Mouse (Mus musculus) c-Kit-positive CD71-positive TER-119-negative erythroid progenitor cells, embryonic 14.5 days (primary cell): ENCODE results near the gene Olfr603.
"Not testable (repeated sequence)": the region's sequence is repeated elsewhere in the genome, so short reads cannot be mapped to it uniquely, and the experiment has no call there.

Experiments used
- DNase-seq: peaks from one replicate; pipeline ENCODE4 v3.0.0-alpha.2; 2013; ENCODE audit warnings: low read depth

Gene Olfr603

DNA sequence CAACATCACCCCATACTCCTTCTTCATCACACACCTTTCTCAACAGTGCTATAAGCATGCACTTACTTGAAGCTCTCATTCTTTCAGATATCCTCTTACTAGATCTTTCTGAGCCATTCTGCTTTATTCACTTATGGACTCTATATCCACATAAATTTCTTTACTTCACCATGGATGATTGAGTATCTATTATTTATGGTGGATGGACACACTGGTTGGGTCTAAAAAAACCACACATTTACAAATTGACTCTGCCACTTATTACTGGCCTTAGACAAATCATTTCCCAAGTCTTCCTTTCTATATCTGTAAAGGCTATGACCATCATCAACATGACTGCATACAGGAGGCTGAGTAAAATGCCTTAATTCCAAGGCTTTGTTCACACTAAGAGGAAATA, at the start of gene Olfr603:
TSS of gene Olfr603 (minus strand) at position 101 of the 400 bp plus-strand sequence.
- DNase-seq, result no peak

DNA sequence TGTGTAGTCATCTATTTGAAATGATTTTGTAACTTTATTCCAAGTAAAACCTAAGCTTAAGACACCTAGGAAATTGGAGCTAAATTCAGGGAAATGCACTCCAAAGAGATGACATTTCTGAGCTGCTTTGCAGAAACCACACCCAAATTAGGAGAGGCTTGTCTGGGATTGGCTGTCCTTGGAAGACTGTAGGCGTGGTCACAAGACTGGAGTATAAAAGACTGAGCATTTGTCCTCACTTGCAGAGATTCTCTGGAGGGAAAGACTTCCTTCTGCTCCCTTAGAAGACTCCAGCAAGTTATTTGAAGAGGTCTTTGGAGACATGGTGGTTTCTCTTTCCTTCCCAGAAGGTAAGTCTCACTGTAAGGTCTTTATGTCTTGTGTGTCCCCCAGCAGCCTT, 28.8 kb upstream of the Olfr603 start, which contains the start of gene Usp17lc:
TSS of gene Usp17lc (plus strand) at position 301 of the 400 bp plus-strand sequence.
- not testable (repeated sequence) for DNase-seq

DNA sequence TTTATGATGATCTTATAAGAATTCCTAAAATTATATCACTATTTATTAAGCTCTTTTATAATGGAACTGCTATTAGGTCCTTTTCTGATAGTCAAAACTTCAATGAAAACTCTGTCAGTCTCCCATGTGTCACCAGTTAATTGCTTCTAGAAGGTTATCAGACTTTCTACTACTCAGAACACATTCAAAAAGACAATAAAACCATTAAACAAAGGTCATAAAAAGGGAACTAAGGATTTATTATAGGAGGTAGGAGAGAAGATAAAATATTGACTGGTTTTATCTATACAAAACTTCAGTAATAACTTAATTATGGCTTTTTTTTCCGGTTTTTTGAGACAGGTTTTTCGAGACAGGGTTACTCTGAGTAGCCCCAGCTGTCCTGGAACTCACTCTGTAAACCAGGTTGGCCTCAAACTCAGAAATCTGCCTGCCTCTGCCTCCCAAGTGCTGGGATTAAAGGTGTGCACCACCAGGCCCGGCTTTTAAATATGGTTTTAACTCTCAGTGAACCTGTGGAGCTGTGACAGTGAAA, 20.6 kb upstream of the Olfr603 start:
- DNase-seq, result not testable (repeated sequence)

DNA sequence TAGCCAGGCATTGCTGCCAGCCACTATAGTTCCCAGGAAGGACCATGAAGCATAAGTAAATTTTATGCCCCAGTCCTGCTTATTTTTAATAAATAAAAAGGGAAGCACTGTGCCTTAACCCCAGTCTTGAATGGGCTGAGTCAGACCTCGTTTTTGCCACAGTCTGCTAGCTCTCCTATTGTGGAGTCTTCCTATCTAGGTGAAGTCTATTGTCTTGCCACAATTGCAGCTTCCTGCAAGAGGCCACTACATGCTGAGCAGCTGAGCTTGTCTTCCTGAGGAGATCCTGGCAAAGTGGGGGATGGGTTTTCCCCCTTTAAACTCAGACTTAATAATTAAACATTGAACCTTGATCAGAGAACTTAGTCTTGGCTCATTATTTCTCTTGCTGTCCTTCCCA, 13.0 kb upstream of the Olfr603 start:
- no peak for DNase-seq

DNA sequence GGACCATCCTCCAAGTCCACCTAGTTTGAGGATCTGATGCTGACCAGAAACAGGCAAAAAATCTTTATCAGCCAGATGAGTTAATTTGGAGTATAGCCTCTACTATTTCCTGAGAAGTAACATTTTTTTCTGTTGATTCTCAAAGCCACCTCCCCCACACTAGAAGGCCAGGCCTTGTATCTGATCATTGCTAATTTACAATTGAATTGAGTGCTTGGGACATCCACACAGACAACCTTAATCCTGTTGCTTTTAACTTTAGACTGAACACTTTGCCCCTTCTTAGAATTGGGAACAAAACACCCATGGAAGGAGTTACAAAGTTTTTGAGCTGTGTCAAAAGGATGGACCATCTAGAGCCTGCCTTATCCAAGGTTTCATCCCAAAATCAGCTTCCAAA, 11.8 kb upstream of the Olfr603 start:
- DNase-seq, result no peak

DNA sequence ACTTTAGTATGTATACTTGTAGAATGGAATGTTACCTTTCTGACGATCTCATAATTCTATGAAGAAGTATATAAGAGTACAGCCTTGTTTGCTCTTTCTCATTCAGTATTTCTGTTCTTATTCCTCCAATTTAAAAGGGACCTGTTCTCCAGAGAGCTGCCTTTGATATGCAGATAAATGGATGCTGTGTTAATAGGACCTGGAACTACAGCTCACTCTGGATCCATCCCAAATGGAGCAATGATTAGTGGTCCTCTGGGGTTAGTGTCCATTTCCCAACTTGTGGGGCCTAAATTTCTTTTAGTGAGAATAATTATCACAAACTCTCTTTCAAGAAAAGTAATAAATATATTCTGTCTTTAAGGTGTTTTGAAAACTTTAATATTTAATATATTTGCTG, 23.4 kb downstream of the Olfr603 start, which contains the start of gene Olfr601:
TSS of gene Olfr601 (minus strand) at position 101 of the 400 bp plus-strand sequence.
- DNase-seq, result no peak

DNA sequence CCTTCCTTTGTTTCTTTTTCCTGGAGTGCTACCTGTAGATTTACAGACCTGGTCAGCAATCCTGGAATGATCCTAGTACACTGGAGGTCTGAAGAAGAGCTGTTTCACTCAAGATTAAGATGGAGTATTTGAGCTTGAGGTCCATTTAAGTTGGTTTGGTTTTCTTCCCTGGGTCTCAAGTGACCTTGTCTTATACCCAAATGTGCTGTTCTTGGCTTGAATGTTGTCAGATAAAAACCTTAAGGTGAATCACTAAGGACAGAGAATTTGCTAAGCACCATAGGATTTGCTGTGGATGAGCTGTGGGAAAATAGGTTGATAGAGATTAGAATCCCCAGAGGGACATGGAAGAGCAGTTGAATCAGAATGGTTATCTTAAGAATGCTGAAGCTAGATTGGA, 36.4 kb downstream of the Olfr603 start, which contains the start of gene Olfr600:
TSS of gene Olfr600 (minus strand) at position 101 of the 400 bp plus-strand sequence.
- no peak for DNase-seq

DNA sequence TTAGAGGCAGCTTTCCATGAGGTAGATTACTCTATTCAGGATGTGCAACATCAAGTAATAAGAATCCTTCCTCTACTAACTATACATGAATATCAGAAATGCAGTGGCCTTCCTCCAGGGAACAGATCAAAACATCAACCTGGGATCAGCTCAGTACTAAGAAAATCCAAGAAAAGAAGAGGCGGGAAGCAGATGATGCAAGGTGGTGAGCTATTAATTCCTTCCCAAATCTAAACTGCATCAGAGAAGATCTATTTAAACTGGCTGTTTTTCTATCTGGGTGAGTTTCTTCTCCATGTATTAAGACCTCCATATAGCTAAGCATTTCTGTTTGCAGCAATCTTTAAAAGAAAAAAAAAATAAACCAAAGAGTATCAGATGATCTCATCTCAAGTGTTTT, 50.4 kb downstream of the Olfr603 start, which contains the start of gene Olfr599:
TSS of gene Olfr599 (plus strand) at position 301 of the 400 bp plus-strand sequence.
- DNase-seq, result no peak
